Mouse (Mus musculus) stomach, embryonic 15.5 days (tissue): ENCODE measurements at regions not wholly inside any gene's neighbourhood (a gene's known extent, or its start where the extent isn't known, plus 50 kb on each side); places are given as distances from the start of the nearest gene placed in this dataset.
A peak's percentile ranks its signal among the peaks of the same experiment; 100 is the strongest.

Experiments
- ATAC-seq: fragments of 200-750 bp; cut with Nextera tagmentation; 2 replicates; pipeline ENCODE4 v1.8.0; 2017; ENCODE audit warnings: low read depth, moderate number of reproducible peaks, moderate TSS enrichment; ENCODE audit not compliant: insufficient read depth, low FRiP score
- H3K27ac ChIP-seq: fragments of 300-500 bp; sonication (generic); 2 replicates; pipeline ENCODE4 v1.5.1; 2015; ENCODE audit warnings: mild to moderate bottlenecking, inconsistent platforms
- H3K27me3 ChIP-seq: fragments of 300-500 bp; sonication (generic); replicated peaks from 2 replicates; pipeline ENCODE4 v1.6.1; 2015; ENCODE audit warnings: inconsistent platforms
- H3K36me3 ChIP-seq: fragments of 300-500 bp; sonication (generic); 2 replicates; pipeline ENCODE4 v1.6.1; 2015; ENCODE audit warnings: inconsistent platforms
- H3K4me1 ChIP-seq: fragments of 300-500 bp; sonication (generic); 2 replicates; pipeline ENCODE4 v1.6.1; 2015; ENCODE audit warnings: inconsistent platforms
- H3K4me2 ChIP-seq: fragments of 300-500 bp; sonication (generic); 2 replicates; pipeline ENCODE4 v1.6.1; 2015; ENCODE audit warnings: mild to moderate bottlenecking, inconsistent platforms
- H3K4me3 ChIP-seq: fragments of 300-500 bp; sonication (generic); replicated peaks from 2 replicates; pipeline ENCODE4 v1.5.1; 2015; ENCODE audit warnings: inconsistent platforms
- H3K9ac ChIP-seq: fragments of 300-500 bp; sonication (generic); 2 replicates; pipeline ENCODE4 v1.6.1; 2015; ENCODE audit warnings: inconsistent platforms
- H3K9me3 ChIP-seq: fragments of 300-500 bp; sonication (generic); 2 replicates; pipeline ENCODE4 v1.6.1; 2016; ENCODE audit warnings: inconsistent platforms
- WGBS: fragments of 180-500 bp; shearing (Covaris S2); methylation state at CpG from one replicate; pipeline ENCODE4 v1.1.7; 2015; 5-methylcytosine and 5-hydroxymethylcytosine counted together

DNA sequence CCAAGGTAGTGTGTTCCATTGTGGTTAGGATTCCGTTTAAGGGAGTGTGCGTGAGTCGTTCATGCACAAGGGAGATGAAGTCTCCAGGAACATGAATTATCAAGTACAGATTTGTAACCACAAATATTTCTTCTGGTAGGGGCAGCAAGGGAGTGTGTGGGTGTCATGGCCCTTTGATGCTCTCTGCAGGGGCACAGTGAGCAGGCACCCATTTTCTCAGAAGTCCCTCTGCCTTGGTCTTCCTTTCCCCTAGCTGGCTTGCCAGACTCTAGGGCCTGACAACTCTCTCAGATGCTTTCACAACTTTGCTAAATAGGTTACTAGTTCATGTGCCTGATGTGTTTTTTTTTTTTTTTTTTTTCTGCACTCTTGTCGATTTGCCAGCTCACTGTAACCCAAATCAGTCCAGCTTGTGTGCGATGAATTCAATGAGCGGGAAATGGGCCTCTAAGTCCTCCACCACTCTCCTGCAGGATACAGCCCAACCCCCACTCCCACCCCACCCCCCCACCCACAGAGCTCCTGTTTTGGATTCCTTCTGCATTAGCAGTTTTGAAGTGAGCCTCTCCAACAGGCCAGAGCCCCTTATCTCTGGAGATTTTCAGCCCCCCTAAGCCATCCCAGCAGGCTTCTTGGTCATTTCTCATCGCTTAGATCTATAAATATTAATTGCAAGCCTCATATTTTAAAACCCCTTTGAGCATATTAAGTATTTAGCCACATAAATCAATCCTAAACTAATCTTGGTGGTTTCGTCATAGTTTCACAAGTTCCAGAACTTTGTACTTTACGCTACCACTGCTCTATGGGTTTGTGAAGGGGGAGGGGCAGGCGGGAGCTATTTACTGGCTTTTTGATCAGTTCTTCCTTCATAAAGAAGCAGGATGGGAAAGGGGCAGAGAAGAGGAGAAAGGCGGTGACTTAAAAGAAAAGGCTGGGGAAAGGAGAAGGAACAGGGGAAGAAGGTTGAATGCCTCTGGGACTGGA is 628.4 kb upstream of the Cdh11 start:
- ATAC-seq, result no peak
- 48% methylated on average over 11 of the region's 11 CpGs for WGBS

GRCm38 (mm10) chr8:103422313-103422973 is 637.0 kb upstream of the Cdh11 start:
- no peaks in the 10 kb centered on the region for H3K36me3 ChIP-seq
- no peaks in the 10 kb centered on the region for H3K9me3 ChIP-seq
- no peak overlapping the region for H3K9ac ChIP-seq
- 79% methylated on average over 2 of the region's 2 CpGs for WGBS
- no peaks in the 10 kb centered on the region for H3K4me1 ChIP-seq
- no peak overlapping the region for H3K27ac ChIP-seq
- no peak overlapping the region for H3K4me2 ChIP-seq
- ATAC-seq, result no peak
- no peaks in the 10 kb centered on the region for H3K27me3 ChIP-seq
- no peak overlapping the region for H3K4me3 ChIP-seq

More for the DNA sequence above, 628.4 kb upstream of the Cdh11 start:
- H3K4me1 ChIP-seq, result 0 out of 2 replicates have a peak, but pooled peaks cover 4% of the 10 kb centered on the region
- no peak overlapping the region for H3K9ac ChIP-seq
- H3K27me3 ChIP-seq, result no peaks in the 10 kb centered on the region
- no peaks in the 10 kb centered on the region for H3K36me3 ChIP-seq
- H3K4me3 ChIP-seq, result no peak overlapping the region
- peak overlapping the region; percentile 27; the same call in 1 of the 2 replicates for H3K27ac ChIP-seq
- H3K9me3 ChIP-seq, result no peaks in the 10 kb centered on the region
- H3K4me2 ChIP-seq, result no peak overlapping the region

DNA sequence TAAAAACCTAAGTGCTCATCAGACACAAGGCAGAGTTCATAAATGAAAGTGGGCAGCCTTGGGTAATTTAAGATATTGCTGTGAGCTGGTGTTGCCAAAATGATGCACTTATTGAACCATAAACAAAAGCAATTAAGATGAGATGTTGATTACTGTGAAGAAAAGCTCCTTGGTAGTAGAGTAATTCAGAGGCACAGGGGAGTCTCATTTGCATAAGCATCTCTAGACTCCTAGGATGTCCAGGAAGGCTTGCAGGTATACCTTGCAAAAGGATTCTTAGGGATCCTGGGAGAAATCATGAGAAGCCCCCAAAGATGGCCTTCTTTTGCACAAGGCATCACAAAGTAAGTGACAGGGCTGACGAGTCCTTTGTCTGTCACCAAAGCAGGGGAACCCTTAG is 640.5 kb upstream of the Cdh11 start:
- Histone ChIP-seq H3K9me3 (no peaks in the 10 kb centered on the region), H3K4me3 (no peak overlapping the region), H3K36me3 (no peaks in the 10 kb centered on the region), H3K4me2 (no peak overlapping the region), H3K27ac (no peak overlapping the region), H3K4me1 (no peaks in the 10 kb centered on the region), H3K9ac (no peak overlapping the region), H3K27me3 (no peaks in the 10 kb centered on the region)
- 86% methylated on average over 1 of the region's 1 CpGs for WGBS
- ATAC-seq, result no peak

- no peaks in the 10 kb centered on the region for H3K27me3 ChIP-seq
- no peak overlapping the region for H3K9ac ChIP-seq
- ATAC-seq, result no peak
- H3K9me3 ChIP-seq, result no peaks in the 10 kb centered on the region
- WGBS, result 85% methylated on average over 3 of the region's 3 CpGs
- no peak overlapping the region for H3K27ac ChIP-seq
- no peak overlapping the region for H3K4me2 ChIP-seq
- no peak overlapping the region for H3K4me3 ChIP-seq
- H3K36me3 ChIP-seq, result no peaks in the 10 kb centered on the region
- no peaks in the 10 kb centered on the region for H3K4me1 ChIP-seq
These were observed 645.5 kb upstream of the Cdh11 start for GRCm38 (mm10) chr8:103430874-103431492.

DNA sequence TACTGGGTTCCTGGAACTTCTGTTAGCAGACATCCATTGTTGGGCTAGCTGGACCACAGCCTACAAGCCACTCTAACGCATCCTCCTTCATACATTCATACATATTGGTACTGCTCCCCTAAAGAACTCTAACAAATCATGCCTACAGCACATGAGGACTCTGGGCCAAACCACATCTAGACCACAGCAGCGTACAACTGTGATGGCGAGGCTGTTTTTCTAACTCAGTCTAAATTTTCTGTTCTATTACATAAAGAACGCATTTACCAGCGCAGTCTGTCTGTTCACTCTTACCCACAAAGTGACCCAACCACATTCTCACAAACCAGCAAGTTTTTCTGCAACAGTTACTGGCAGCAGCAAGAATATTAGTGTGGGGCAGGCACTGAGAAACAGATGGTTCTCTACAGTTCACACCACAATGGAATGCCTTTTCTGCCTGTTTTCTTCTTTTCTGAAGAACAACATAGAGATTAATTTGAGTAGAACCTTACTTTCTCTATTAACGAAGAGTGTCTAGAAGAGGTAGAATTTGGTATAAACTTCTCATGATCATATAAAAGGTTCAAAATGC is 648.2 kb upstream of the Cdh11 start:
- 94% methylated on average over 6 of the region's 6 CpGs for WGBS
- Histone ChIP-seq H3K9ac (no peak overlapping the region), H3K27me3 (no peaks in the 10 kb centered on the region), H3K4me2 (no peak overlapping the region), H3K4me3 (no peak overlapping the region), H3K27ac (no peak overlapping the region), H3K36me3 (no peaks in the 10 kb centered on the region), H3K9me3 (no peaks in the 10 kb centered on the region), H3K4me1 (no peaks in the 10 kb centered on the region)
- ATAC-seq, result no peak

GRCm38 (mm10) chr8:103438995-103439717 is 653.7 kb upstream of the Cdh11 start:
- WGBS, result 79% methylated on average over 6 of the region's 6 CpGs
- no peaks in the 10 kb centered on the region for H3K4me1 ChIP-seq
- H3K27ac ChIP-seq, result no peak overlapping the region
- H3K36me3 ChIP-seq, result no peaks in the 10 kb centered on the region
- no peaks in the 10 kb centered on the region for H3K27me3 ChIP-seq
- no peak overlapping the region for H3K4me3 ChIP-seq
- no peak overlapping the region for H3K4me2 ChIP-seq
- H3K9ac ChIP-seq, result no peak overlapping the region
- H3K9me3 ChIP-seq, result no peaks in the 10 kb centered on the region
- ATAC-seq, result no peak

- H3K27ac ChIP-seq, result no peak overlapping the region
- H3K4me1 ChIP-seq, result no peaks in the 10 kb centered on the region
- 57% methylated on average over 5 of the region's 5 CpGs for WGBS
- no peaks in the 10 kb centered on the region for H3K27me3 ChIP-seq
- H3K36me3 ChIP-seq, result no peaks in the 10 kb centered on the region
- H3K9ac ChIP-seq, result no peak overlapping the region
- H3K9me3 ChIP-seq, result no peaks in the 10 kb centered on the region
- no peak for ATAC-seq
- H3K4me2 ChIP-seq, result no peak overlapping the region
- no peak overlapping the region for H3K4me3 ChIP-seq
These were observed 655.7 kb upstream of the Cdh11 start for GRCm38 (mm10) chr8:103441163-103441562.

DNA sequence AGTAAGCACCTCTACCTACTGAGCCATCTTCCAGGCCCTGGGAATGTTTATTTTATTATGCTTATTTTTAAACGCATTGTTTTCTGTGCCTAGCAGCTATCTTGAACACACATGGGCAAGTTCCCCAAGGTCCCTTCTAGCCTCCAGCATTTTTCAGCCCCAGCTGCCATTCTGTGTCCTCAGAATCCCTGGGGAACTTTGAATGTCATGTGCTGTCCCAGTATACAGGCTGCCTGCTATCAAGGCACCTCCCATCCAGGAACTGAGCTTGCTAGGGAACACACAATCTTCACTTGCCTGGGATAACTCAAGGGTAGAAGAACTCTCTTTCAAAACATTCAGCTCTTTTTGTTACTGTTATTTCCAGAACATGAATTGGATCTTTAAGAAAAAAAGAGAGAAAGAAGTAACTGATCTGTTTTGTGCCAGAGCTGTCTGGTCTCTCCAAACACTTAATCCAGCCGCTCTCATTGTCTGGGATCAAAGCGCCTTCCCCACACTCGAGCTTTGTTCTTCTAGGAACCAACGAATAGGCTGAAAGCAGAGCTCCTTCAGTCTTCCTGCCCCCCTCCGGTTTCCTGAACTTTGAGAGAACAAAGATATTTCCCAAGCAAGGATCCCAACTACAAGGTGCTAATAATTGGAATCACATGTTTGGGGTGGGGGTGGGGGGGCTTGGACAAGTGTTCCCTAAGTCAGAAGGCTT is 657.1 kb upstream of the Cdh11 start:
- WGBS, result 32% methylated on average over 6 of the region's 6 CpGs
- Histone ChIP-seq H3K4me3 (no peak overlapping the region), H3K27me3 (no peaks in the 10 kb centered on the region), H3K27ac (no peak overlapping the region), H3K9me3 (no peaks in the 10 kb centered on the region), H3K36me3 (no peaks in the 10 kb centered on the region), H3K9ac (no peak overlapping the region), H3K4me1 (no peaks in the 10 kb centered on the region), H3K4me2 (no peak overlapping the region)
- ATAC-seq, result no peak

DNA sequence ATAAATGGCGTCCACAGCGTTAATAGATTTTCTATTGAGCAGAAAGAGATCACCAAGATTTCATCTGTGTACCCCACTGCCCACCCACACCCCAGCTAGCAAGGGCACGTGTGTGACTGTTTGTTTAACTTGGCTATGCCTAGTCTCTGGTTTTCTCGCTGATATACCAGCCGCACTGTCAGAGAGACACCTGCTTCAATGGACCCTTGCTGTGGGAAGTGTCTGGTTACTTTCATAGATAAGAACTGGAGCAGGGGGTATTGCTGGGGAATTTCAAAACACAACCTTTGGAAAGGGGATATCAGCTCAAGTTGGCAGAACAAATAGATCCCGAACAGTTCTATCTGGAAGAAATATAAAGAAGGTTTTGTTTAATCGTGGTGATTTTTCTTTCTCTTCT is 656.8 kb upstream of the Cdh5 start:
- no peak for ATAC-seq
- Histone ChIP-seq H3K27ac (no peak overlapping the region), H3K4me2 (no peak overlapping the region), H3K9ac (no peak overlapping the region), H3K9me3 (no peaks in the 10 kb centered on the region), H3K36me3 (no peaks in the 10 kb centered on the region), H3K4me3 (no peak overlapping the region), H3K4me1 (no peaks in the 10 kb centered on the region; the same call in 1 of the 2 replicates), H3K27me3 (no peaks in the 10 kb centered on the region)
- 48% methylated on average over 7 of the region's 7 CpGs for WGBS

GRCm38 (mm10) chr8:103445378-103445777 is 656.0 kb upstream of the Cdh5 start:
- WGBS, result 76% methylated on average over 2 of the region's 2 CpGs
- Histone ChIP-seq H3K4me2 (no peak overlapping the region), H3K27me3 (no peaks in the 10 kb centered on the region), H3K36me3 (no peaks in the 10 kb centered on the region), H3K27ac (no peak overlapping the region), H3K4me1 (no peaks in the 10 kb centered on the region; the same call in 1 of the 2 replicates), H3K9ac (no peak overlapping the region), H3K9me3 (no peaks in the 10 kb centered on the region), H3K4me3 (no peak overlapping the region)
- ATAC-seq, result no peak

DNA sequence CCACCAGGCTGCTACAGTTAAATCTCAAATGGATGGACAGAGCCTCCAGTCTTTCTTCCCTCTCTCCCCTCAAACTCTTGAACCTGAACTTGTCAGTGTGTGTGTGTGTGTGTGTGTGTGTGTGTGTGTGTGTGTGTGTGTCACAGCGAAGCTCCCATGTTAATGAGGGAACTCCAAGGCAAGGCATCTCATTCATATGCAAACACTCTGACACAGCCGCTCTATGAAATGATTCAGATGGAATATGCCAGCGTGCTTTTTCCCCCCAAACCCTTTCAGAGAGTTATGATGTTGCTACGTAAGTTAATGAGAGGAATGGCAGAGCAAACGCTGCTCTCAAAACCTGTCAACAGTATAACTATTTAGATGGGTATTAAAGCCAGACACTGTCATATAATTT is 653.5 kb upstream of the Cdh5 start:
- Histone ChIP-seq H3K4me3 (no peak overlapping the region), H3K9me3 (no peaks in the 10 kb centered on the region), H3K4me2 (no peak overlapping the region), H3K27ac (no peak overlapping the region), H3K36me3 (no peaks in the 10 kb centered on the region), H3K27me3 (no peaks in the 10 kb centered on the region), H3K4me1 (no peaks in the 10 kb centered on the region; the same call in 1 of the 2 replicates), H3K9ac (no peak overlapping the region)
- no peak for ATAC-seq
- WGBS, result 81% methylated on average over 5 of the region's 5 CpGs
